23 mouse cellular contexts compared by ENCODE assay signal in genomic region chrX:42033911-42034310, GRCm38 (mm10). TPM values are rescaled to one million over a fixed set of nuclear protein-coding genes. Genes with fewer than 3 reads are reported as not detected.
DNase-seq lines count a peak whose midpoint lies in the region; ATAC-seq and TF ChIP-seq lines count a peak whose summit lies in the region.
"Had no signal": no experiment of that assay in that cellular context is flagged by ENCODE, and none has a peak within 500 bp of the region (broad histone marks: within the 10 kb centered on the region; RNA-seq: fewer than 3 reads in every experiment).

No protein-coding gene starts in this region.

- 49% methylated on average over 7 of the region's 7 CpGs for WGBS in lung, postnatal 0 days

- peak overlapping the region; percentile 62; the same call in 1 of the 2 replicates for H3K27ac ChIP-seq in layer of hippocampus, adult 2 months
- peak overlapping the region; percentile 2; the same call in 1 of the 2 replicates for H3K27ac ChIP-seq in lung, postnatal 0 days (ENCODE audit: low read length)
- H3K27ac ChIP-seq in MEL (ENCODE audit: control insufficient read depth, low read depth, low read length): peak overlapping the region; percentile 57
- H3K27ac ChIP-seq: forebrain, embryonic 12.5 days; heart, embryonic 15.5 days; hindbrain, embryonic 13.5 days; stomach, postnatal 0 days had no signal

- no peaks in the 10 kb centered on the region for H3K4me1 ChIP-seq in lung, postnatal 0 days (ENCODE audit: insufficient read depth, low read depth, low read length)
- H3K4me1 ChIP-seq in MEL (ENCODE audit: control insufficient read depth in 1 of 2, insufficient read depth in 2 of 2, low read length in 2 of 2): peaks cover 0 to 2% of the 10 kb centered on the region in 2 experiments; a peak in 1 of 4 replicates
- H3K4me1 ChIP-seq: forebrain, embryonic 12.5 days; heart, embryonic 15.5 days; hindbrain, embryonic 13.5 days; liver, embryonic 13.5 days had no signal

- TF ChIP-seq EP300 in lung, postnatal 0 days (IDR thresholded peaks at IDR 0.05): no peak
- TF ChIP-seq EP300 in MEL (IDR thresholded peaks at IDR 0.05; ENCODE audit: low read depth in 1 of 2, low read length in 2 of 2): no peak

- no peaks in the 10 kb centered on the region; the same call in 1 of the 2 replicates for H3K79me2 ChIP-seq in MEL (ENCODE audit: control insufficient read depth, insufficient read depth, low read length, poor library complexity)

- DNase-seq in layer of hippocampus, adult 2 months (ENCODE audit: low spot score in 2 of 2): no peak
- DNase-seq in layer of hippocampus, adult 8-10 months (ENCODE audit: low spot score in 2 of 2): no peak
- no peak for DNase-seq in lung, postnatal 0 days (ENCODE audit: low spot score)
- no peak for DNase-seq in lung, postnatal 36 days
- DNase-seq in MEL (ENCODE audit: low read depth, low spot score): peak; percentile 31
- peak; percentile 5 for DNase-seq in fibroblast of lung, adult 2 months (ENCODE audit: low read depth)
- DNase-seq in kidney, adult 8-10 months: no peak
- DNase-seq in thymus, postnatal 10 days (ENCODE audit: low spot score in 2 of 2): no peak
- DNase-seq: adrenal gland, postnatal 14 days; cerebellum, adult 9-10 months; gastrocnemius, adult 2 months; heart, postnatal 36 days; kidney, adult 2 months; kidney, postnatal 14 days; layer of hippocampus, postnatal 36 days; liver, embryonic 13.5 days; lung, postnatal 10 days; thymus, adult 2 months had no signal

- no peaks in the 10 kb centered on the region for H3K36me3 ChIP-seq in lung, postnatal 0 days (ENCODE audit: insufficient read depth, low read length)
- no peaks in the 10 kb centered on the region for H3K36me3 ChIP-seq in MEL (ENCODE audit: control insufficient read depth in 1 of 2, insufficient read depth in 2 of 2, low read length in 2 of 2)
- H3K36me3 ChIP-seq: forebrain, embryonic 12.5 days; heart, embryonic 15.5 days; hindbrain, embryonic 13.5 days; liver, embryonic 13.5 days had no signal

- no peak overlapping the region for H3K4me2 ChIP-seq in lung, postnatal 0 days (replicated peaks; ENCODE audit: low read depth, low read length)
- H3K4me2 ChIP-seq: forebrain, embryonic 12.5 days; hindbrain, embryonic 13.5 days had no signal

- no peaks in the 10 kb centered on the region for H3K27me3 ChIP-seq in lung, postnatal 0 days (replicated peaks; ENCODE audit: insufficient read depth, low read length)
- H3K27me3 ChIP-seq in MEL (ENCODE audit: control insufficient read depth in 1 of 2, insufficient read depth in 2 of 2, low read length in 2 of 2): no peaks in the 10 kb centered on the region
- H3K27me3 ChIP-seq: forebrain, embryonic 12.5 days; heart, embryonic 15.5 days; hindbrain, embryonic 13.5 days; liver, embryonic 13.5 days had no signal

- no peak overlapping the region for H3K9ac ChIP-seq in lung, postnatal 0 days (replicated peaks; ENCODE audit: low read depth)
- peak overlapping the region; percentile 77 for H3K9ac ChIP-seq in MEL (ENCODE audit: control insufficient read depth, low read depth, low read length, poor library complexity, severe bottlenecking)
- H3K9ac ChIP-seq: forebrain, embryonic 12.5 days; heart, embryonic 15.5 days; hindbrain, embryonic 13.5 days; liver, embryonic 13.5 days had no signal

- H3K4me3 ChIP-seq in layer of hippocampus, adult 2 months: no peak overlapping the region
- no peak overlapping the region for H3K4me3 ChIP-seq in lung, postnatal 0 days (ENCODE audit: low read depth, low read length)
- peak overlapping the region; percentile 57 to 67 for H3K4me3 ChIP-seq in MEL (ENCODE audit: control insufficient read depth in 1 of 2, insufficient read depth in 1 of 2, low read depth in 2 of 2, low read length in 2 of 2)
- H3K4me3 ChIP-seq: forebrain, embryonic 12.5 days; heart, embryonic 15.5 days; hindbrain, embryonic 13.5 days; liver, embryonic 13.5 days had no signal

- TF ChIP-seq RAD21 in MEL (IDR thresholded peaks at IDR 0.05; ENCODE audit: low read depth, low read length): no peak

- no peak for TF ChIP-seq CTCF in layer of hippocampus, adult 2 months (conservative IDR thresholded peaks at IDR 0.05)
- no peak for TF ChIP-seq CTCF in lung, postnatal 0 days (IDR thresholded peaks at IDR 0.05)
- TF ChIP-seq CTCF in MEL (IDR thresholded peaks at IDR 0.05 in 2 of 3, conservative IDR thresholded peaks at IDR 0.05 in 1 of 3; ENCODE audit: control insufficient read depth in 1 of 3, insufficient read depth in 1 of 3, low read depth in 2 of 3, low read length in 3 of 3, poor library complexity in 1 of 3, severe bottlenecking in 1 of 3): no peak

- TF ChIP-seq POLR2A in MEL (IDR thresholded peaks at IDR 0.05; ENCODE audit: control insufficient read depth in 1 of 2, insufficient read depth in 1 of 2, low read depth in 1 of 2, low read length in 2 of 2, poor library complexity in 1 of 2): no peak

- no peak for ATAC-seq in lung, postnatal 0 days

- H3K9me3 ChIP-seq in lung, postnatal 0 days (ENCODE audit: low read length): no peaks in the 10 kb centered on the region
- H3K9me3 ChIP-seq in MEL (replicated peaks; ENCODE audit: insufficient read depth, low read length): no peaks in the 10 kb centered on the region
- H3K9me3 ChIP-seq: forebrain, embryonic 12.5 days; heart, embryonic 15.5 days; hindbrain, embryonic 13.5 days; liver, embryonic 13.5 days; megakaryocyte, embryonic 14.5 days had no signal

TF ChIP-seq in MEL, 35 proteins besides CTCF, POLR2A, EP300 and RAD21:
- TF ChIP-seq E2F4 (IDR thresholded peaks at IDR 0.05; ENCODE audit: borderline replicate concordance, low read depth, low read length) (no peak), KAT2A (conservative IDR thresholded peaks at IDR 0.05; ENCODE audit: low read depth, low read length) (no peak), GATA1 (IDR thresholded peaks at IDR 0.05; ENCODE audit: low read depth, low read length) (no peak), POLR2AphosphoS2 (IDR thresholded peaks at IDR 0.05; ENCODE audit: low read length) (no peak), USF1 (IDR thresholded peaks at IDR 0.05; ENCODE audit: low read depth, low read length) (no peak), NRF1 (IDR thresholded peaks at IDR 0.05; ENCODE audit: insufficient read depth, low read depth, low read length, poor library complexity, severe bottlenecking) (no peak)

RNA-seq across cellular contexts. Expression of gene Xiap, which starts 25.6 kb away (rescaled TPM):
- total RNA-seq in layer of hippocampus, adult 2 months (2021): 10 to 100 TPM; 46.1 to 51.7 TPM
- 10 to 100 TPM; 42.4 to 52.9 (median 47.9) TPM for total RNA-seq in layer of hippocampus, adult 8-10 months (2022)
- polyA plus RNA-seq in lung, postnatal 0 days (2015; fragmentation: Nextera tagmentation; extraction: Ambion mirVana): 15.4 and 18.7 TPM in 2 replicates
- total RNA-seq in MEL (2012; rRNA removed): 7.8 and 8.0 TPM in 2 replicates
- polyA plus RNA-seq in MEL (2012; ENCODE audit: insufficient read depth in 1 of 2, insufficient read length in 2 of 2, low read depth in 1 of 2, low replicate concordance in 2 of 2, missing spikeins in 1 of 2): 10 to 100 TPM; 11.8 to 89.2 TPM

Comparison
In these comparisons a context has a peak if more than half of its experiments do, and no peak if none do; other contexts are left out.
1. DNase-seq: peak in MEL (single experiment) and fibroblast of lung, adult 2 months (single experiment); none in layer of hippocampus, adult 2 months (0 of 2), layer of hippocampus, adult 8-10 months (0 of 2), lung, postnatal 0 days (single experiment), lung, postnatal 36 days (single experiment), kidney, adult 8-10 months (0 of 2) and thymus, postnatal 10 days (0 of 2).
2. H3K27ac ChIP-seq: peak in every context shown above with its lines; median percentile 62 in layer of hippocampus, adult 2 months; 57 in MEL; 2 in lung, postnatal 0 days.
3. H3K4me3 ChIP-seq: peak in MEL (2 of 2); none in layer of hippocampus, adult 2 months (single experiment) and lung, postnatal 0 days (single experiment).